Mouse (Mus musculus) olfactory bulb, adult 2 months (tissue): Measurements from ENCODE around the gene Pxdn.

Experiments used
- CTCF ChIP-seq: fragments of 200-500 bp; IDR thresholded peaks from 2 replicates; pipeline ENCODE4 v1.5.1; 2012; ENCODE audit warnings: low read depth, mild to moderate bottlenecking, low read length, moderate library complexity; ENCODE audit not compliant: insufficient read depth
- POLR2A ChIP-seq: fragments of 200-500 bp; IDR thresholded peaks from 2 replicates; pipeline ENCODE4 v1.6.1; 2012; ENCODE audit warnings: mild to moderate bottlenecking, low read depth, low read length, moderate library complexity; ENCODE audit not compliant: insufficient read depth

GRCm38 (mm10) chr12:29934120-29934581 lies 3.3 kb upstream of the Pxdn start:
- TF ChIP-seq POLR2A (no peak), CTCF (no peak)
